Mouse (Mus musculus): ENCODE data around the gene Dscam.

DNA sequence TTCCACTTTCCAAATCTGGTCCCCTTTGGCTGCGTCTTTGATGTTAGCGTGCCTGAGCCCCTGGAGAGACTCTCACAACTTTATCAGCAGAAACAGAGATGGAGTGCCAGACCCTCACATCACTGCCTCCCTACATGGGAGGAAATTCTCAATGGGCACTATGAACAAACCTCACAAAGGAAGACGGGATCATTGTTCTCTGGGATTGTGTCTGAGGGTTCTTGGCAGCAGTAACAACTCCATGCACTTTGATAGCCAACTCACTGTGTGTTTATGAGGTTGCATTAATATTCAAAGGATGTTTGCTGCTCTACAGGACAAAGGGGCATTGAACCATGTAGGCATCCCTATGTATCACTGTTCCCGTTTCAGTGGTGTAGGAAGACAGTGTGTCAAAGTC is 135.3 kb downstream of the Dscam start:
- TF ChIP-seq POLR2A (IDR thresholded peaks at IDR 0.05; ENCODE audit: borderline replicate concordance, low read depth, low read length) (no peak), CTCF (IDR thresholded peaks at IDR 0.05; ENCODE audit: low read depth, low read length) (no peak)
